Mouse (Mus musculus) large intestine, adult 2 months (tissue): ENCODE results near the gene Cic. TPM values are rescaled to one million over a fixed set of nuclear protein-coding genes. Genes with fewer than 3 reads are reported as not detected.

Experiments
- DNase-seq: peaks from one replicate; pipeline ENCODE4 v3.0.0-alpha.2; 2012; ENCODE audit warnings: low read depth, low spot score
- WGBS: fragments of 180-500 bp; shearing (Covaris S2); methylation state at CpG from one replicate; pipeline ENCODE4 v1.1.7; 2018; 5-methylcytosine and 5-hydroxymethylcytosine counted together
- polyA plus RNA-seq: library from polyadenylated mRNA; depleted of rRNA; stranded (reverse); fragments of >200 nt; gene quantifications from 2 replicates; pipeline ENCODE4 v1.2.3, GENCODE M21; 2012

The Cic gene
- polyA plus RNA-seq, 1 experiment, result 44.3 TPM

- DNase-seq, result no peak
- 2% methylated on average over 21 of the region's 21 CpGs for WGBS
Measured at GRCm38 (mm10) chr7:25296945-25297453, 29.5 kb downstream of the Cic start.

- DNase-seq, result no peak
- WGBS, result under 1% methylated on average over 52 of the region's 52 CpGs
Measured at GRCm38 (mm10) chr7:25297454-25298325, 30.2 kb downstream of the Cic start, which contains the start of gene Pafah1b3. Gene Pafah1b3 (minus strand): TSS chr7:25297986.

- 65% methylated on average over 19 of the region's 19 CpGs for WGBS
- no peak for DNase-seq
Measured at GRCm38 (mm10) chr7:25301063-25301462, 33.6 kb downstream of the Cic start, which contains the start of gene Prr19. Gene Prr19 (plus strand): TSS chr7:25301411.

- no peak for DNase-seq
- 66% methylated on average over 9 of the region's 9 CpGs for WGBS
Measured at GRCm38 (mm10) chr7:25303003-25303684, 35.6 kb downstream of the Cic start.

- whole genome bisulfite sequencing, result 71% methylated on average over 3 of the region's 3 CpGs
Measured at GRCm38 (mm10) chr7:25303685-25304006, 36.1 kb downstream of the Cic start.

GRCm38 (mm10) chr7:25305481-25305880 lies 38.0 kb downstream of the Cic start:
- DNase-seq, result no peak
- WGBS, result 0% methylated on average over 2 of the region's 2 CpGs

More at GRCm38 (mm10) chr7:25303685-25304006, 36.1 kb downstream of the Cic start:
- DNase-seq, result no peak

- WGBS, result under 1% methylated on average over 47 of the region's 47 CpGs
- no peak for DNase-seq
Measured at GRCm38 (mm10) chr7:25305956-25306613, 38.6 kb downstream of the Cic start, which contains the start of gene Tmem145. Gene Tmem145 (plus strand): TSS chr7:25306106.

GRCm38 (mm10) chr7:25306614-25306996 lies 39.1 kb downstream of the Cic start:
- no peak for DNase-seq
- WGBS, result 27% methylated on average over 2 of the region's 2 CpGs

- DNase-seq, result no peak
- WGBS, result 46% methylated on average over 17 of the region's 17 CpGs
Measured at GRCm38 (mm10) chr7:25308702-25309318, 41.3 kb downstream of the Cic start.

- 83% methylated on average over 9 of the region's 9 CpGs for WGBS
- no peak for DNase-seq
Measured at GRCm38 (mm10) chr7:25309425-25309824, 41.9 kb downstream of the Cic start.

GRCm38 (mm10) chr7:25311193-25311592 lies 43.7 kb downstream of the Cic start:
- WGBS, result 75% methylated on average over 11 of the region's 11 CpGs
- no peak for DNase-seq

GRCm38 (mm10) chr7:25313325-25313724 lies 45.8 kb downstream of the Cic start:
- WGBS, result 35% methylated on average over 7 of the region's 7 CpGs
- DNase-seq, result no peak

GRCm38 (mm10) chr7:25314606-25315305 lies 47.3 kb downstream of the Cic start:
- DNase-seq, result no peak
- WGBS, result 5% methylated on average over 49 of the region's 51 CpGs

- no peak for DNase-seq
- 2% methylated on average over 69 of the region's 69 CpGs for WGBS
Measured at GRCm38 (mm10) chr7:25315306-25316041, 48.0 kb downstream of the Cic start.

GRCm38 (mm10) chr7:25316532-25317445 lies 49.3 kb downstream of the Cic start, which contains the start of gene Megf8:
Gene Megf8 (plus strand): TSS chr7:25317164.
- peak; percentile 95 for DNase-seq
- 2% methylated on average over 52 of the region's 52 CpGs for WGBS

GRCm38 (mm10) chr7:25317446-25317999 lies 50.0 kb downstream of the Cic start:
- DNase-seq, result no peak
- WGBS, result 24% methylated on average over 21 of the region's 21 CpGs

- 50% methylated on average over 6 of the region's 6 CpGs for WGBS
- no peak for DNase-seq
Measured at GRCm38 (mm10) chr7:25322058-25322484, 54.6 kb downstream of the Cic start.
